Mouse (Mus musculus) kidney, embryonic 14.5 days (tissue): Measurements from ENCODE around the gene Tnnc2. TPM values are rescaled to one million over a fixed set of nuclear protein-coding genes. Genes with fewer than 3 reads are reported as not detected.

Experiments
- ATAC-seq: fragments of 200-750 bp; cut with Nextera tagmentation; 2 replicates; pipeline ENCODE4 v1.8.0; 2017; ENCODE audit warnings: moderate number of reproducible peaks, mild to moderate bottlenecking, moderate TSS enrichment, moderate library complexity; ENCODE audit not compliant: low FRiP score, low TSS enrichment
- H3K27ac ChIP-seq: fragments of 300-500 bp; sonication (generic); 2 replicates; pipeline ENCODE4 v1.5.1; 2014; ENCODE audit warnings: low read depth, mild to moderate bottlenecking, low read length, moderate library complexity, mixed read lengths
- H3K27me3 ChIP-seq: fragments of 300-500 bp; sonication (generic); 2 replicates; pipeline ENCODE4 v1.6.1; 2014; ENCODE audit warnings: mild to moderate bottlenecking, low read length; ENCODE audit not compliant: control insufficient read depth, insufficient read depth
- H3K36me3 ChIP-seq: fragments of 300-500 bp; sonication (generic); 2 replicates; pipeline ENCODE4 v1.6.1; 2014; ENCODE audit warnings: low read length, mixed read lengths; ENCODE audit not compliant: control insufficient read depth, insufficient read depth
- H3K4me1 ChIP-seq: fragments of 300-500 bp; sonication (generic); 2 replicates; pipeline ENCODE4 v1.6.1; 2014; ENCODE audit warnings: low read length, mixed read lengths; ENCODE audit not compliant: control insufficient read depth, insufficient read depth
- H3K4me2 ChIP-seq: fragments of 300-500 bp; sonication (generic); replicated peaks from 2 replicates; pipeline ENCODE4 v1.6.1; 2014; ENCODE audit warnings: low read depth, mild to moderate bottlenecking, low read length
- H3K4me3 ChIP-seq: fragments of 300-500 bp; sonication (generic); 2 replicates; pipeline ENCODE4 v1.5.1; 2014; ENCODE audit warnings: mild to moderate bottlenecking, low read length
- H3K9ac ChIP-seq: fragments of 300-500 bp; sonication (generic); 2 replicates; pipeline ENCODE4 v1.6.1; 2014; ENCODE audit warnings: low read depth, mild to moderate bottlenecking, low read length, moderate library complexity
- H3K9me3 ChIP-seq: fragments of 300-500 bp; sonication (generic); 2 replicates; pipeline ENCODE4 v1.6.1; 2016; ENCODE audit warnings: low read length; ENCODE audit not compliant: control insufficient read depth
- WGBS: fragments of 180-500 bp; shearing (Covaris S2); extraction: QIAGEN DNeasy Blood & Tissue Kit; methylation state at CpG from one replicate; pipeline ENCODE4 v1.1.7; 2014; 5-methylcytosine and 5-hydroxymethylcytosine counted together
- polyA plus RNA-seq: library from polyadenylated mRNA; unstranded; fragments of >200 nt; fragmentation: Nextera tagmentation; extraction: Ambion mirVana; gene quantifications from 2 replicates; pipeline ENCODE4 v1.2.1, GENCODE M21; 2014

Gene Tnnc2
- polyA plus RNA-seq, 1 experiment from 2014 or later = 1.9 TPM

- no peak overlapping the region for H3K4me3 ChIP-seq
- H3K9ac ChIP-seq = no peak overlapping the region
- H3K9me3 ChIP-seq = no peaks in the 10 kb centered on the region
- ATAC-seq = no peak; the same call in 1 of the 2 replicates
- no peak overlapping the region for H3K4me2 ChIP-seq
- H3K27me3 ChIP-seq = no peaks in the 10 kb centered on the region
- H3K36me3 ChIP-seq = 0 out of 2 replicates have a peak, but pooled peaks cover 11% of the 10 kb centered on the region
- 60% methylated on average over 5 of the region's 5 CpGs for WGBS
- peaks cover 7% of the 10 kb centered on the region; the same call in 1 of the 2 replicates for H3K4me1 ChIP-seq
- H3K27ac ChIP-seq = no peak overlapping the region
These were observed 37.9 kb upstream of the Tnnc2 start for GRCm38 (mm10) chr2:164817703-164818102.

- WGBS = 84% methylated on average over 6 of the region's 6 CpGs
- peaks cover 4% of the 10 kb centered on the region; the same call in 1 of the 2 replicates for H3K4me1 ChIP-seq
- no peak overlapping the region for H3K4me3 ChIP-seq
- 0 out of 2 replicates have a peak, but pooled peaks cover 11% of the 10 kb centered on the region for H3K36me3 ChIP-seq
- no peak overlapping the region for H3K9ac ChIP-seq
- H3K27me3 ChIP-seq = no peaks in the 10 kb centered on the region
- no peak overlapping the region for H3K4me2 ChIP-seq
- H3K9me3 ChIP-seq = no peaks in the 10 kb centered on the region
- no peak for ATAC-seq
- no peak overlapping the region for H3K27ac ChIP-seq
These were observed 37.4 kb upstream of the Tnnc2 start for GRCm38 (mm10) chr2:164817206-164817605.

GRCm38 (mm10) chr2:164815821-164816220, 36.1 kb upstream of the Tnnc2 start:
- Histone ChIP-seq H3K4me3 (no peak overlapping the region), H3K9ac (no peak overlapping the region), H3K27ac (no peak overlapping the region), H3K27me3 (no peaks in the 10 kb centered on the region), H3K4me2 (no peak overlapping the region), H3K36me3 (0 out of 2 replicates have a peak, but pooled peaks cover 5% of the 10 kb centered on the region), H3K4me1 (peaks cover 4% of the 10 kb centered on the region; the same call in 1 of the 2 replicates), H3K9me3 (no peaks in the 10 kb centered on the region)
- no peak for ATAC-seq
- 94% methylated on average over 8 of the region's 8 CpGs for WGBS

GRCm38 (mm10) chr2:164815348-164815747, 35.6 kb upstream of the Tnnc2 start:
- H3K27ac ChIP-seq = no peak overlapping the region
- H3K36me3 ChIP-seq = 0 out of 2 replicates have a peak, but pooled peaks cover under 1% of the 10 kb centered on the region
- ATAC-seq = no peak
- no peaks in the 10 kb centered on the region for H3K9me3 ChIP-seq
- 87% methylated on average over 5 of the region's 5 CpGs for WGBS
- no peak overlapping the region for H3K9ac ChIP-seq
- peaks cover 4% of the 10 kb centered on the region; the same call in 1 of the 2 replicates for H3K4me1 ChIP-seq
- no peak overlapping the region for H3K4me3 ChIP-seq
- no peaks in the 10 kb centered on the region for H3K27me3 ChIP-seq
- no peak overlapping the region for H3K4me2 ChIP-seq

- no peak overlapping the region for H3K4me3 ChIP-seq
- WGBS = 50% methylated on average over 2 of the region's 2 CpGs
- no peaks in the 10 kb centered on the region for H3K27me3 ChIP-seq
- H3K9ac ChIP-seq = no peak overlapping the region
- no peak for ATAC-seq
- no peaks in the 10 kb centered on the region for H3K9me3 ChIP-seq
- H3K36me3 ChIP-seq = peaks cover 5% of the 10 kb centered on the region; the same call in 1 of the 2 replicates
- no peak overlapping the region for H3K27ac ChIP-seq
- no peak overlapping the region for H3K4me2 ChIP-seq
- peaks cover 4% of the 10 kb centered on the region; the same call in 1 of the 2 replicates for H3K4me1 ChIP-seq
These were observed 33.8 kb upstream of the Tnnc2 start for GRCm38 (mm10) chr2:164813557-164813956.

GRCm38 (mm10) chr2:164806614-164807013, 26.8 kb upstream of the Tnnc2 start:
- no peak for ATAC-seq
- no peak overlapping the region for H3K9ac ChIP-seq
- 84% methylated on average over 7 of the region's 7 CpGs for WGBS
- no peak overlapping the region for H3K4me2 ChIP-seq
- H3K27me3 ChIP-seq = no peaks in the 10 kb centered on the region
- H3K4me1 ChIP-seq = peaks cover 6% of the 10 kb centered on the region; the same call in 1 of the 2 replicates
- no peak overlapping the region for H3K27ac ChIP-seq
- H3K36me3 ChIP-seq = peaks cover 8% of the 10 kb centered on the region; the same call in 1 of the 2 replicates
- no peak overlapping the region for H3K4me3 ChIP-seq
- no peaks in the 10 kb centered on the region for H3K9me3 ChIP-seq

- peaks cover 17% of the 10 kb centered on the region; the same call in 1 of the 2 replicates for H3K36me3 ChIP-seq
- under 1% methylated on average over 21 of the region's 21 CpGs for WGBS
- peak overlapping the region; percentile 59; the same call in 1 of the 2 replicates for H3K27ac ChIP-seq
- peak overlapping the region; percentile 61 for H3K9ac ChIP-seq
- peaks cover 6% of the 10 kb centered on the region; the same call in 1 of the 2 replicates for H3K4me1 ChIP-seq
- H3K27me3 ChIP-seq = no peaks in the 10 kb centered on the region
- H3K9me3 ChIP-seq = no peaks in the 10 kb centered on the region
- H3K4me2 ChIP-seq = peak overlapping the region; percentile 59
- peak overlapping the region; percentile 69 for H3K4me3 ChIP-seq
- peak; percentile 48 for ATAC-seq
These were observed 25.6 kb upstream of the Tnnc2 start for GRCm38 (mm10) chr2:164805332-164805718.

GRCm38 (mm10) chr2:164804533-164805331, 25.0 kb upstream of the Tnnc2 start, which contains the start of the genes Acot8 and Zswim3:
TSS of gene Acot8 (minus strand) at chr2:164804882.
TSS of gene Zswim3 (plus strand) at chr2:164805098.
- Histone ChIP-seq H3K9ac (peak within 1 kb of the TSS; percentile 77), H3K4me1 (peaks cover 6% of the 10 kb centered on the region; the same call in 1 of the 2 replicates), H3K9me3 (no peaks in the 10 kb centered on the region), H3K27ac (peak within 1 kb of the TSS; percentile 59; the same call in 1 of the 2 replicates), H3K36me3 (peaks cover 22% of the 10 kb centered on the region), H3K27me3 (no peaks in the 10 kb centered on the region), H3K4me3 (peak within 1 kb of the TSS; percentile 69), H3K4me2 (peak within 1 kb of the TSS; percentile 59)
- WGBS = under 1% methylated on average over 47 of the region's 47 CpGs
- ATAC-seq = peak; percentile 97

GRCm38 (mm10) chr2:164803921-164804313, 24.1 kb upstream of the Tnnc2 start:
- Histone ChIP-seq H3K4me3 (peak overlapping the region; percentile 69), H3K4me1 (peaks cover 6% of the 10 kb centered on the region; the same call in 1 of the 2 replicates), H3K36me3 (peaks cover 26% of the 10 kb centered on the region), H3K4me2 (peak overlapping the region; percentile 57), H3K27ac (no peak overlapping the region), H3K9ac (peak overlapping the region; percentile 77; the same call in 1 of the 2 replicates), H3K9me3 (no peaks in the 10 kb centered on the region), H3K27me3 (no peaks in the 10 kb centered on the region)
- ATAC-seq = no peak
- WGBS = 67% methylated on average over 1 of the region's 1 CpGs
